Comparison of ENCODE assay signal across 8 mouse cellular contexts in the genomic region with DNA sequence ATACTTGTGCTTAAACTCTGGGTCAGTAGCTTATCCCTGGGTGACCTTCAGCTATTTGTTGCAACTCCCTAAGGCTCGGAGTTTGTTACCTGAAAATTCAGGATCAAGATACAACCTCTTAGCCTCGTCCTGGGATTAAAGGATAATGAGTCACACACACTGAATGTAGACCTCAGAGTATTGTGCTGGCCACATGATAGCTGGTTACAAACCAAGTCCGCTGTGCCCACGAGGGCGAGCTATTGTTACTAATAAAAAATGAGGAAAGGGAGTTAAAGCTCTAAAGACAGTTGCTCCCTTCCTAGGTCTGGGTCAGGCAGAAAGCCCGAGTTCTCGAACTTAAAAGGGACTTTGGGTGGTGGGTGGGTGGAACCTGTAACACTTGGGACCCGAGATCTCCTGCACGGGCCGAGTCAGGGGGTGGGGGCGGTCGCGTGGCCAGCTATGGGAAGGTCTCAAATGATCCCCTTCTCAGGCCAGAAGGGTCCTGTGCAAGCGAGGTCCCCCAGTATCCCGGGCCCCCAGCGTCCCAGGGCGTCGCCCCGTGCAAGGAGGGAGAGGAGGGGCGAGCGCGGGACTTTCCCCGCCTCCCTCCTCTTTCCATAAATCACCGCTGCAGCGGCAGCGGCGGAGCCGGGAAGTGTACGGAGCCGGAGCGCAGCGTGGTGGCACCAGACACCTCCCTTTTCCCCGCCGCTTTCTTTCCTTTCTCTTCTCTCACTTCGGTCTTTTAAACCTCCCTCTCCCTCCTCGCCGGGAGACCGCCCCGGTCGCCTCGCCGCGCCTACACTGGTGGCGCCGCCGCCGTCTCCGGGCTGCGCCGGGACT. TPM values are rescaled to one million over a fixed set of nuclear protein-coding genes. Genes with fewer than 3 reads are reported as not detected.
DNase-seq lines count a peak whose midpoint lies in the region; ATAC-seq and TF ChIP-seq lines count a peak whose summit lies in the region.

A gene (plus strand): TSS at position 633 of the 828 bp plus-strand sequence.

- under 1% methylated on average over 43 of the region's 50 CpGs for WGBS in neural tube, embryonic 11.5 days
- 4% methylated on average over 30 of the region's 50 CpGs for WGBS in embryonic facial prominence, embryonic 14.5 days
- under 1% methylated on average over 33 of the region's 50 CpGs for WGBS in limb, embryonic 14.5 days
- under 1% methylated on average over 46 of the region's 50 CpGs for WGBS in midbrain, embryonic 16.5 days

- peaks cover 17% of the 10 kb centered on the region for H3K4me1 ChIP-seq in neural tube, embryonic 11.5 days (ENCODE audit: control insufficient read depth, insufficient read depth, low read length)
- peaks cover 19% of the 10 kb centered on the region for H3K4me1 ChIP-seq in embryonic facial prominence, embryonic 14.5 days (ENCODE audit: control insufficient read depth, insufficient read depth, low read length)
- peaks cover 26% of the 10 kb centered on the region for H3K4me1 ChIP-seq in limb, embryonic 14.5 days (ENCODE audit: control insufficient read depth, insufficient read depth, low read length)
- peaks cover 28% of the 10 kb centered on the region for H3K4me1 ChIP-seq in midbrain, embryonic 16.5 days (ENCODE audit: control insufficient read depth, insufficient read depth, low read length)

- peak within 1 kb of the TSS; percentile 96 for H3K4me3 ChIP-seq in neural tube, embryonic 11.5 days (ENCODE audit: low read depth, low read length)
- H3K4me3 ChIP-seq in embryonic facial prominence, embryonic 14.5 days (ENCODE audit: low read depth, low read length): peak within 1 kb of the TSS; percentile 80
- H3K4me3 ChIP-seq in limb, embryonic 14.5 days (replicated peaks; ENCODE audit: low read length): peak within 1 kb of the TSS; percentile 95
- peak within 1 kb of the TSS; percentile 89 for H3K4me3 ChIP-seq in midbrain, embryonic 16.5 days (ENCODE audit: low read depth, low read length)

- H3K4me2 ChIP-seq in neural tube, embryonic 11.5 days (ENCODE audit: low read depth): peak within 1 kb of the TSS; percentile 48
- peak within 1 kb of the TSS; percentile 87 for H3K4me2 ChIP-seq in embryonic facial prominence, embryonic 14.5 days (ENCODE audit: low read depth, low read length)
- H3K4me2 ChIP-seq in limb, embryonic 14.5 days (replicated peaks; ENCODE audit: low read depth, low read length, severe bottlenecking): peak within 1 kb of the TSS; percentile 72
- H3K4me2 ChIP-seq in midbrain, embryonic 16.5 days (ENCODE audit: low read length): peak within 1 kb of the TSS; percentile 81

- TF ChIP-seq POLR2A in limb, embryonic 14.5 days (IDR thresholded peaks at IDR 0.05; ENCODE audit: borderline replicate concordance, extremely low read depth, insufficient read depth, insufficient read length): peak; percentile 92; the same call in 1 of the 2 replicates

- DNase-seq in neural tube, embryonic 11.5 days (ENCODE audit: low spot score): peak; percentile 86
- no peak for DNase-seq in neural tube, embryonic 10.5 days (ENCODE audit: extremely low spot score, low spot score)
- DNase-seq in embryonic facial prominence, embryonic 14.5 days (ENCODE audit: low spot score): peak; percentile 93
- peak; percentile 83 for DNase-seq in heart, adult 18-20 months
- peak; percentile 89 for DNase-seq in kidney, adult 18-20 months
- DNase-seq in limb, embryonic 14.5 days (ENCODE audit: low spot score): peak; percentile 91
- peak; percentile 85 for DNase-seq in yolk sac, embryonic 10.5 days (ENCODE audit: low spot score)

- no peaks in the 10 kb centered on the region for H3K27me3 ChIP-seq in neural tube, embryonic 11.5 days (ENCODE audit: control insufficient read depth, insufficient read depth, low read length)
- no peaks in the 10 kb centered on the region for H3K27me3 ChIP-seq in embryonic facial prominence, embryonic 14.5 days (replicated peaks; ENCODE audit: control insufficient read depth, insufficient read depth, low read length)
- H3K27me3 ChIP-seq in limb, embryonic 14.5 days (ENCODE audit: control insufficient read depth, insufficient read depth, low read length): no peaks in the 10 kb centered on the region
- H3K27me3 ChIP-seq in midbrain, embryonic 16.5 days (ENCODE audit: control insufficient read depth, insufficient read depth, low read depth, low read length): no peaks in the 10 kb centered on the region

- H3K36me3 ChIP-seq in neural tube, embryonic 11.5 days (ENCODE audit: control insufficient read depth, insufficient read depth, low read length): no peaks in the 10 kb centered on the region
- no peaks in the 10 kb centered on the region for H3K36me3 ChIP-seq in embryonic facial prominence, embryonic 14.5 days (ENCODE audit: control insufficient read depth, insufficient read depth, low read length)
- H3K36me3 ChIP-seq in limb, embryonic 14.5 days (ENCODE audit: control insufficient read depth, insufficient read depth, low read length): no peaks in the 10 kb centered on the region
- H3K36me3 ChIP-seq in midbrain, embryonic 16.5 days (ENCODE audit: control insufficient read depth, insufficient read depth, low read length): no peaks in the 10 kb centered on the region

- peak within 1 kb of the TSS; percentile 96 for H3K27ac ChIP-seq in neural tube, embryonic 11.5 days (ENCODE audit: low read depth, low read length)
- peak within 1 kb of the TSS; percentile 96 for H3K27ac ChIP-seq in embryonic facial prominence, embryonic 14.5 days (replicated peaks; ENCODE audit: low read depth, low read length)
- H3K27ac ChIP-seq in limb, embryonic 14.5 days (replicated peaks; ENCODE audit: low read depth, low read length): peak within 1 kb of the TSS; percentile 97
- peak within 1 kb of the TSS; percentile 90 for H3K27ac ChIP-seq in midbrain, embryonic 16.5 days (ENCODE audit: low read length)

- H3K9me3 ChIP-seq in neural tube, embryonic 11.5 days (ENCODE audit: control insufficient read depth, low read length): no peaks in the 10 kb centered on the region
- H3K9me3 ChIP-seq in embryonic facial prominence, embryonic 14.5 days (ENCODE audit: control insufficient read depth, low read length): no peaks in the 10 kb centered on the region
- no peaks in the 10 kb centered on the region for H3K9me3 ChIP-seq in limb, embryonic 14.5 days (ENCODE audit: control insufficient read depth, low read length)
- H3K9me3 ChIP-seq in midbrain, embryonic 16.5 days (replicated peaks; ENCODE audit: control insufficient read depth, low read length, poor library complexity, severe bottlenecking): no peaks in the 10 kb centered on the region

- ATAC-seq in neural tube, embryonic 11.5 days (ENCODE audit: insufficient read depth, low FRiP score, low TSS enrichment): peak; percentile 67
- peak; percentile 86 for ATAC-seq in embryonic facial prominence, embryonic 14.5 days (ENCODE audit: low read depth)
- peak; percentile 85 for ATAC-seq in limb, embryonic 14.5 days (ENCODE audit: low FRiP score, low read depth)
- ATAC-seq in midbrain, embryonic 16.5 days: peak; percentile 76

- H3K9ac ChIP-seq in neural tube, embryonic 11.5 days (ENCODE audit: low read length): peak within 1 kb of the TSS; percentile 97
- peak within 1 kb of the TSS; percentile 89 for H3K9ac ChIP-seq in embryonic facial prominence, embryonic 14.5 days (ENCODE audit: low read depth, low read length)
- peak within 1 kb of the TSS; percentile 94 for H3K9ac ChIP-seq in limb, embryonic 14.5 days (ENCODE audit: low read depth, low read length, severe bottlenecking)
- H3K9ac ChIP-seq in midbrain, embryonic 16.5 days (ENCODE audit: low read depth, low read length): peak within 1 kb of the TSS; percentile 93

RNA-seq across cellular contexts. Expression of the gene that starts here (rescaled TPM):
- polyA plus RNA-seq in neural tube, embryonic 11.5 days (2014; fragmentation: Nextera tagmentation; extraction: Ambion mirVana): 32.6 and 33.3 TPM in 2 replicates
- polyA plus RNA-seq in embryonic facial prominence, embryonic 14.5 days (2014; fragmentation: Nextera tagmentation; extraction: Ambion mirVana): 25.2 and 33.3 TPM in 2 replicates
- 1 to 10 TPM; 2.9 to 4.3 TPM for total RNA-seq in heart, adult 18-20 months (2021)
- 103 and 154 TPM in 2 replicates for polyA plus RNA-seq in limb, embryonic 14.5 days (2012; rRNA removed)
- 37.3 and 52.8 TPM in 2 replicates for polyA plus RNA-seq in limb, embryonic 14.5 days (2014; fragmentation: Nextera tagmentation; extraction: Ambion mirVana)
- polyA plus RNA-seq in midbrain, embryonic 16.5 days (2015; fragmentation: Nextera tagmentation; extraction: Ambion mirVana): 30.8 and 31.1 TPM in 2 replicates
